ENCODE assay signal across 14 mouse cellular contexts in the genomic region with DNA sequence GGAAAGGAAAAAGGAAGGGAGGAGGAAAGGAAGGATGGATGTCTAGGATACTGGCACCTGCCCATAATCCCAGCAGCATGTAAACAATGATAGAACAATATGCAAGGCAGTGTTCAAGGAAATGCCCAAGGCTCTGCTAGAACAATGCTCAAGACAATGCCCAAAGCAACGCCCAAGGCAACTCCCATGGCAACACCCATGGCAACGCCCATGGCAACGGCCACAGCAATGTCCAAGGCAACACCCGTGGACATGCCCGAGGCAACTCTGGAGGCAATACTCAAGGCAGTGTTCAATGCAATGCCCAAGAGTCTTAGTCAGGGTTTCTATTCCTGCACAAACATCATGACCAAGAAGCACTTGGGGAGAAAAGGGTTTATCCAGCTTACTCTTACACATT.
"Had no signal": no experiment of that assay in that cellular context is flagged by ENCODE, and none has a peak within 500 bp of the region (broad histone marks: within the 10 kb centered on the region; RNA-seq: fewer than 3 reads in every experiment).

No protein-coding gene starts in this region.

- H3K36me3 ChIP-seq: kidney, embryonic 15.5 days; limb, embryonic 15.5 days; liver, embryonic 12.5 days; lung, embryonic 15.5 days; midbrain, embryonic 15.5 days; neural tube, embryonic 13.5 days had no signal

- H3K4me3 ChIP-seq: kidney, embryonic 15.5 days; limb, embryonic 15.5 days; liver, embryonic 12.5 days; lung, embryonic 15.5 days; midbrain, embryonic 15.5 days; neural tube, embryonic 13.5 days had no signal

- H3K27me3 ChIP-seq: kidney, embryonic 15.5 days; limb, embryonic 15.5 days; liver, embryonic 12.5 days; lung, embryonic 15.5 days; midbrain, embryonic 15.5 days; neural tube, embryonic 13.5 days had no signal

- ATAC-seq: liver, embryonic 12.5 days; midbrain, embryonic 15.5 days had no signal

- H3K27ac ChIP-seq: kidney, embryonic 15.5 days; limb, embryonic 15.5 days; liver, embryonic 12.5 days; lung, embryonic 15.5 days; midbrain, embryonic 15.5 days; neural tube, embryonic 13.5 days had no signal

- H3K4me2 ChIP-seq: kidney, embryonic 15.5 days; limb, embryonic 15.5 days; liver, embryonic 12.5 days; lung, embryonic 15.5 days; midbrain, embryonic 11.5 days; midbrain, embryonic 15.5 days; neural tube, embryonic 13.5 days had no signal

- DNase-seq: kidney, adult 2 months; kidney, postnatal 36 days; layer of hippocampus, adult 9-11 months; layer of hippocampus, postnatal 36 days; lung, postnatal 4 days; right cerebral cortex, postnatal 25 days; thymus, postnatal 4 days had no signal

- H3K9ac ChIP-seq: kidney, embryonic 15.5 days; limb, embryonic 15.5 days; liver, embryonic 12.5 days; lung, embryonic 15.5 days; midbrain, embryonic 15.5 days; neural tube, embryonic 13.5 days had no signal

- H3K4me1 ChIP-seq: lung, embryonic 15.5 days; midbrain, embryonic 15.5 days; neural tube, embryonic 13.5 days had no signal

- H3K9me3 ChIP-seq: kidney, embryonic 15.5 days; limb, embryonic 15.5 days; liver, embryonic 12.5 days; lung, embryonic 15.5 days; midbrain, embryonic 15.5 days; neural tube, embryonic 13.5 days had no signal
